Mouse (Mus musculus) gastrocnemius, adult 8-10 months (tissue): ENCODE measurements around the gene Wnk4. TPM values are rescaled to one million over a fixed set of nuclear protein-coding genes. Genes with fewer than 3 reads are reported as not detected.

Experiments used
- DNase-seq, 2 experiments: peaks; one replicate each; pipeline ENCODE4 v3.0.0; 2022; ENCODE audit warnings: low spot score in 2 of 2
- total RNA-seq, 4 experiments: library from RNA; stranded (reverse); gene quantifications; 2 replicates each; pipeline ENCODE4 v1.2.4; 2022

Wnk4 gene
- total RNA-seq, 4 experiments from 2014 or later = 0.12 to 0.49 (median 0.32) TPM; not detected in 1

DNA sequence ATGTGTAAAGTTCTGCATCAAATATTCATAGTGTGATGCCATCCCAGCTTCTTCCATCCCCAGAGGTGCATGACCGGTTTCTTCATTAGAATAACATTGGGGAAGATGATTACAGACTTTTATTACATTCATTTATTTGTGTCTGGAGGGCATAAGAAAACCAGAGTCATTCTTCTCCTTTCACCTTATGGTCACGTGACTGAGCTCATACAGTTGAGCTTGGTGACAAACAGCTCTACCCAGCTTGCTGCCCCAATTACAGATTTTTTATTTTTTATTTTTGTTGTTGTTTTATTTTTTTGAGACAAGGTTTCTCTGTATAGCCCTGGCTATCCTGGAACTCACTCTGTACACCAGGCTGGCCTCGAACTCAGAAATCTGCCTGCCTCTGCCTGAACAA lies 12.1 kb downstream of the Wnk4 start:
- no peak for DNase-seq

- DNase-seq = no peak
These were observed 14.9 kb downstream of the Wnk4 start for GRCm38 (mm10) chr11:101275309-101275708.

GRCm38 (mm10) chr11:101276319-101277070 lies 16.1 kb downstream of the Wnk4 start:
- no peak for DNase-seq

GRCm38 (mm10) chr11:101277381-101278222 lies 17.2 kb downstream of the Wnk4 start:
- DNase-seq = no peak

DNA sequence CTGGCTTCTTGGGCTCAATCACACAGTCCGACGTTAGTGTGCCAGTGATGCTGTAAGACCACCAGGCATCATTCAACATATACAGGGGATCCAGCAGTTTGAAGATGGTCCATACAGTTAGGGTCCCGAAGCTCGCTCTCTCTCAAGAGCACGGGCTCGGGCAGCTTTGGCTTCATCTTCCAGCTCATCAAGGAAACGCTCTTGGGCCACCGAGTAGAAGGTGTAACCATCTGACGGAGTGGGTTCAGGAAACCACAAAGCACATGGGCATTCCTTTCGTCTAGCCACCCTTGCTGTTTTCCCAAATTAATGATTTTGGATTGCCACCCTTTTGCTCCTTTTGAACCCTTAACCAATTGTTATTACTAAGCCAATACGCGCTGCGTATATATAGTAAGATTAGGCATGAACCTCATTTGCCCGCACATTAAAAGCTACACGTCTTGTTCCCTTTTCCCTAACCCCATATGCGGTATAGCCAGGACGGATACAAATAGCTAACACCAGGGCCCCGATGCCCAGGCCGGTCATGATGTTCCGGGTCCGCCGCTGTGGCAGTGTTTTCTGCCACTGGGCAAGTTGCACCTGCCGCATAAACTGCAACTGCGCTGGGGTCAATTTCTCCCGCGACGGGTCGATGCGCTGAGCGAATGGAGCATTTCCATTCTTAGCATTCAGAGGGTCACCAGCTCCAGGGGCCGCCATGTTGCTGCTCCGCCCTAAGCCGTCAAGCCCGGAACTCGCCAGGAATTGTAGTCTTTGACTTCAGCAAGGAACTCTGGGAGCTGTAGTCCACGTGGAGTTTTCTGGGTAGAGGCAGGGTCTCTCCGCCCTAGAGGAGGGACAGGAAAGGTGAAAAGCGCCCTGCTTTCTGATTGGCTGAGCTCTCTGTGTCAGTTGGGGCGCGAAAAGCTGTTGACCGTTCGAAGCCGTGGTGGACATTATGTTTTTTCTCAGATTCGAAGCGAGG lies 18.1 kb downstream of the Wnk4 start, which contains the start of the genes Cntd1 and Coa3:
Gene Cntd1 (plus strand): TSS at position 790 of the 970 bp plus-strand sequence.
Gene Coa3 (minus strand): TSS at position 892 of the 970 bp plus-strand sequence.
- DNase-seq = peak; percentile 49 to 67

GRCm38 (mm10) chr11:101279193-101279569 lies 18.8 kb downstream of the Wnk4 start:
- DNase-seq = no peak

- DNase-seq = no peak
These were observed 20.5 kb downstream of the Wnk4 start for GRCm38 (mm10) chr11:101280837-101281236.

DNA sequence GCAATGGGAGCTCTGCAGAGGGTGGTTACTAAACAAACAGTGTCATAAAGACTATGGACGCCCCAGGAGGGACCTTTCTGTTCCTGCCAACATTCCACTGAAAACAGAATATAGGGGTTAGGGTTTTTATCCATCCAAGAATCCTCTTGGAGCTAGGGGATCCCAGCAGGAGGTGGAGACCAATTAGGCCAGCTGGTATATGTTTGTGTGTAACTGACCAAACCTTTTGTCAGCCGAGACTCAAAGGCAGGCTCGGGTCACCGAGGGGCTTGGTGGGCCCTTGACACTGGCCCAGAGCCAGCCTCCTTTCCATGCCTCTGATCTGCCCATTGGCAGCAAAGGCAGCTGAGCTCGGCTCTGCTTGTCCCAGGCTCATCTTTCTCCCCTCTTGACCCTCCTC lies 22.5 kb downstream of the Wnk4 start:
- no peak for DNase-seq

DNA sequence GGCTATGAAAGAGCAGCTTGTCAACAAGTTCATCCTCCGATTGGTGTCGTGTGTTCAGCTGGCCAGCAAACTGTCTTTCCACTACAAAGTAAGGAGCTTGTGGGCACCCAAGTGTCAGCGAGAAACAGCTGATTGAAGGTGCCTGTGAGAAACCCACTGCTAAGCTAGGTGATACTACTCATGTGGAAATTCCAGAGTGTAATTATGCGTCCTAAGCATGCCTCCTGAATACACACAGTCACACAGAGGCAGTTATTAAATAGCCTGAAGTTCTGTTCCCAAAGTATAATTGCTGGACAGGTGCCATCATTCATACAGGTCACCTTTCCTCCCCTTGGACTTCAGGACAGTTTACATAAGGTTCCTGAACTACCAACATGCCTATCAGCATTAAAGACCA lies 23.4 kb downstream of the Wnk4 start:
- no peak for DNase-seq

- no peak for DNase-seq
These were observed 26.9 kb downstream of the Wnk4 start for GRCm38 (mm10) chr11:101287306-101287705.

DNA sequence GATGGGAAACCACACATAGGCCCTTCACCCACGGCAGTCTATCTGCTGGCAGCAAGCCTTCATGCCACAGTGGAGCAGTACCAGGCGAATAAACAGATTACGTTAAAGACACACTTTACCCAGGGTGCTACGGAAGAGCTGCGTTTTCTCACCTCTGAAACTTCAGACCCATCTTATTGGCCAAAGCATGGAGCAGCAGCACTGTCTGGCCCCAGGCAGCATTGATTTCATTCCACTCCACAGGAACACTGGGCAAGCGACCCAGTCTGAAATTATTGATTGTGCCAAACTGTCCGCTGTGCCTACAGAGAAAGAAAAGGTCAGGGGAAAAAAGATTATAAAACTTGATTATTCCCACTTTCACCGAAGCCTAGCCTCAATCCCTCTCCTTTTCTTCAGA lies 30.9 kb downstream of the Wnk4 start:
- no peak for DNase-seq

DNA sequence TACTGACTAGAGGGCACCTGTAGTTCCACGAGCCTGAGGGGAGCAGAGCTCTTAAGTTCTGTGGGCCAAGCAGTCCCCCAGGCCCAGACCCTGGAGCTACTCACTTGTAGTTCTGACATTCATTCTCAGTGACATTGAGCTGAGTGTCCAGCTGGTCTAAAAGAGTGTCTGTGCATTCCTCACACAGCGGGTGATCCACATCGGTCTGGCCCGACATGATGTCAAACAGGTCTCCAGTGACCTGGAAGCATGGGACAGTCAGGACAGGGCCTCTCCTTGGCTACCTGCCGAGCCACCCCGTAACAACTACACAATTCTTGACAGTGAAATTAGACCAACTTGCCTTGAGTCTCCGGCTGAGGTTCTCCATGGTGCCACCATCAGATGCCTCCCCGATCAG lies 34.8 kb downstream of the Wnk4 start:
- DNase-seq = no peak

DNA sequence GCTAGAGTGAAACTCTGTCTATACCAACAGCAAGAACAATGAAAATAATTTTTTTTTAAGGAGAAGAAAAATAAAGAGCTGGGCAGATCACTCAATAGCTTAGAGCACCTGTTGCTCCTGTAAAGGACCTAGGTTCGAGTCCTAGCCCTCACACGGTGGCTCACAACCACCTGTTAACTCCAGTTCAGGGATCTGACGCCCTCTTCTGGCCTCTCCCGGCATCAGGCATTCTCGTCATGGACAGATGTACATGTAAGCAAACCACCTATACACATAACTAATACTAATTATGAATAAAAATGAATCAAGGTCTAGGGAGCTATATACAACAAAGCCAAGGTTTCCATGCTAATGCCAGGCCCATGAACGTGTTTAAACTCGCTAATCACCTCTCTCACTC lies 40.5 kb downstream of the Wnk4 start:
- no peak for DNase-seq

DNA sequence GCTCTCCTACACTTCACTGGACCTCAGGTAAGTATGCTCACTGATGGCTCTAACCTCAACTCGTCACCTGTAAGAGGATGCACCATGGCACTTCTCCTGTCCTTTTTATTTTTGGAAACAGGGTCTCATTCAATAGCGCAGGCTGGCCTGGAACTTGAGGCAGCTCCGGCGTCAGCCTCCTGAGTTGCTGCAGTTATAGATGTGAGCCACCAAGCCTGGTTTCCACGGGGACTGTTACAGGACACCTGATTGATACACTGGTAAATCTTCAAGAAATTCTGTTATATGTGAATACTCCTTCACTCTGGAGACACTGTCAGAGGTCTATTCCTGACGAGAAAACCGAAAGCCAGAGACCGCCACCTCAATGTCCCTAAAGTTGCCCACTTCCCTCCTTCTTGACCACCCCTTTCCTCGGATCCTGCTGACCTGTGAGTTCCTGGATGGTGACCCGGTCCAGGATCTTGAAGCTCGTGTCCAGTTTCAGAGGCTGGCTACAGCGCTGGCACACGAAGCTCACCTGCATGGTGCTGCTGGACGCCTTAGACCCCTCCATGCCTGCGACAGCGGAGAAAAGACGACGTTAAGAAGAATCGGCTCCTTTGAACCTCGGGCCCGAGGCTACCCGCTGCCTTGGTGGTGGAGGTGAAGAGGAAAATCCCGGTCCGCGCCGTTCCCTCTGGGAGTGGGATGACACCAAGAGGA lies 41.1 kb downstream of the Wnk4 start:
- no peak for DNase-seq

DNA sequence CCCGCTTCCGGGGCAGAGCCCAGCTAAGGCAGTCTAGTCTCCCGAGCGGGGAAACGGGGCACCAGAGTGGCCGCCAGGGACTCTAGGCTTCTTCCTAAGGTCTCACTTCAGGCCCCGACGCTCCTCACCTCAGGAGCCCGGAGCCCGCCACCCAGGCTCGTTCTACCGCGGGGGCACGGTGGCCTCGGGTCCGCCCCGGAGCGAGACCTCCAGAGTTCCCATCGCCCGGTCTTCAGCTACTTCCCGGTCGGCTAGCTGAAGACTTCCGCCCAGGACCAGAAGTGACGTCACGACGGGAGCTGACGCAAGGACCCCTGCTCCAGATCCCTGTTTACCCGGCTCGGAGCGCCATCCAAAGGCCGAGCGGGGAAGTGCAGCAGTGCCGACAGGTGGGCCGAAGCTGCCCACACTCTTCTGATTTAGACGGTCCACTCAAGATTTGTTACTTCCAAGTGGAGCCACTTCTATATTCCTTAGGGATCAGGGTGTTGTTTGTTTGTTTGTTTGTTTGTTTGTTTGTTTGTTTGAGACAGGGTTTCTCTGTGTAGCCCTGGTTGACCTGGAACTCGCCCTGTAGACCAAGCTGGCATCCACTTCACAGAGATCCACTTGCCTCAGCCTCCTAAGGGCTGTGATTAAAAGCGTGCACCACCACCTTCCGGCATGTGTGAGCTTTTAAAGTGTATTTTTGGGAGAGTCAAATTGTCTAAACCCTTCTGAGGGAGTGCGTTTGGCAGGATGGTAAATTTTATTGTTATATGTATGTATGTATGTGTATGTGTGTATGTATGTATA lies 41.8 kb downstream of the Wnk4 start, which contains the start of gene Becn1:
Gene Becn1 (minus strand): TSS at position 283 of the 795 bp plus-strand sequence.
- peak; percentile 92 for DNase-seq

DNA sequence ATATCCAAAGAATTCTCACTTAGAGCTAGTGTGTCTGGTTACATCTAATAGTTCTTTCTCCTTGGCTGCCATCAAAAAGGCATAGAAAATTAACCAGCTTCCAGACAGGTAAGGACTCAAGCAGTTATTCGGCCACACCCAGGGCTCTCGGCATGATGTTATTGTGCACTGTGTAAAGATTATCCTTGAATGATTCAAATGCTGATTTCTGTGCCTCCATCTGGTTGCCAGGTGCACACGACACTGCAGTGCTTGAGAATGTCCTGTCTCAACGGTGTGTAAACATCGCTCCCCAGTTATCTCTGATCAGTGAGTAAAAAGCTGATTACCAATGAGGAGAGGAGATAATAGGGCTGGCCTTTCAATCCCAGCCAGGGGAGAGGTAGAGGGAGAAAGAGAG lies 47.4 kb downstream of the Wnk4 start:
- DNase-seq = no peak

- no peak for DNase-seq
These were observed 50.7 kb downstream of the Wnk4 start for GRCm38 (mm10) chr11:101311083-101311482.

DNA sequence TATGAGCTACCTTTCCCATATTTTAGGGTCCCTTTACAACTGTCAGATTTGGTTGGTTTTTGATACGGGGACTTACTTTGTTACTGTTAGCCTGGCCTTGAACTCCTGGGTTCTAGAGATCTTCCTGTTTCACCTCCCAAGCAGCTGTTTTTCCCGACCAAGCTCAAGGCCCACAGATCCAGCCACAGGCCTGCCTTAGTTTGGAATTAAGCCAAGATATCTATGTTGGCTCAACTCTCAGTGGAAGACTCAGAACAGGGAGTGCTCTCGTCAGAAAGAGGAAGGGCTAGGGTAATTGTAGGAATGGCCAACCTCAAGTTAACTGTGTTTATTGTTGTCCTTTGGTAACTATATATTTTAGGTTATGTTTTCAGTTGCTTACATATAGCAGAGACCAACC lies 51.8 kb downstream of the Wnk4 start:
- DNase-seq = no peak

GRCm38 (mm10) chr11:101314567-101314966 lies 54.2 kb downstream of the Wnk4 start:
- DNase-seq = no peak
